Mouse (Mus musculus): ENCODE results near the gene 2210010C04Rik.

- TF ChIP-seq CTCF (IDR thresholded peaks at IDR 0.05) (no peak), EP300 (IDR thresholded peaks at IDR 0.05) (no peak)
These were observed 26.8 kb upstream of the 2210010C04Rik start for GRCm38 (mm10) chr6:41062081-41062480.
